Mouse (Mus musculus): ENCODE results near the gene Gm6337.
"Not testable (repeated sequence)": the region's sequence is repeated elsewhere in the genome, so short reads cannot be mapped to it uniquely, and the experiment has no call there.

Gene Gm6337

DNA sequence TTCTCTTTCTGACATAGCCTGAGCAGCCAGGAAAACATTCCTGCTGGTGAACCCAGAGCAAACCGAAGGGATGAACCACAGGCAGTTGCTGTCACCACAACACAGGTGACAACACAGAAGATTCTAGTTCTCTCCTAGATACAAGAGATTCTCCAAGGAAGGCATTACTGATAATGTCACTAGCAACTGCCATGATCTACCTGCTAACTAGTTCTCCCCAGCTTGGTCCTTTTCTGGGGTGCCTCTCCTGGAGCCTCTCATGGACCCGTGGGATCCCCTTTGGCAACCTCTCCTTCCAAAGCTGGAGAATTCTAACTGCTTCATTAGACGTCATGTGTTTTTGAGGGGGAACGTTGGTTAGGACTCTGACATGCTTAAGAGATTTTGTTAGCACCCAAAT, at the start of gene Gm6337:
TSS of gene Gm6337 (minus strand) at position 101 of the 400 bp plus-strand sequence.
- ATAC-seq (ENCODE audit: insufficient number of reproducible peaks, low FRiP score, low TSS enrichment), result not testable (repeated sequence)

DNA sequence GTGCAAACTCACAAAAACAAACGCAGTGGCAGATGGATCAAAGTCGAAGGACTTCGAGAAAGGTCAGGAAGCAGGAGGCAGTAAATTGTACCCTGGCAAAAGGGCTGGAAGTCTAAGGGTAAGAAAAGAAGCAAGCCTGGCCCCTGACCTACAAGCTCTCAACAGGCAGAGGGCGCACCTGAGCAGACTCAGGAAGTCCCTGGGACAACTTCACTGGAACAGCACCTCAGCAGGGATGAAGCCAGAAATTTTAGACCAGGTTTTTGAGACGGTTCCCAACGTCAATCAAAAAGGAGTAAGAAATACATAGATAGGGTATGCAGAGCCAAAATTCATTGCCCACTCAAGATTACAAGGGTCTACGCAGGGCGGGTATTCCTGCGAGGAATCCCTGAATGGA, 49.4 kb upstream of the Gm6337 start:
- not testable (repeated sequence) for ATAC-seq (ENCODE audit: insufficient number of reproducible peaks, low FRiP score, low TSS enrichment)

DNA sequence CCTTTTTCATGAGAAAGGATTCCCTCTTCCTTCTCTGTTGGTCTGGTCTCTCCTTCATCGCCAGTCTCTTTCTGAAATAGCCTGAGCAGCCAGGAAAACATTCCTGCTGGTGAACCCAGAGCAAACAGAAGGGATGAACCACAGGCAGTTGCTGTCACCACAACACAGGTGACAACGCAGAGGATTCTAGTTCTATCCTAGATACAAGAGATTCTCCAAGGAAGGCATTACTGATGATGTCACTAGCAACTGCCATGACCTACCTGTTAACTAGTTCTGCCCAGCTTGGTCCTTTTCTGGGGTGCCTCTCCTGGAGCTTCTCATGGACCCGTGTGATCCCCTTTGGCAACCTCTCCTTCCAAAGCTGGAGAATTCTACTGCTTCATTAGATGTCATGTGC, 35.8 kb upstream of the Gm6337 start, which contains the start of gene Gm8206:
TSS of gene Gm8206 (minus strand) at position 101 of the 400 bp plus-strand sequence.
- ATAC-seq (ENCODE audit: insufficient number of reproducible peaks, low FRiP score, low TSS enrichment), result not testable (repeated sequence)
